Mouse (Mus musculus) CH12.LX (cell line): ENCODE data around the gene Ncan.

Experiments used
- CTCF ChIP-seq, 2 experiments: IDR thresholded peaks in 1 of 2; conservative IDR thresholded peaks in 1 of 2; 2 replicates each; pipeline ENCODE4 v1.5.1; 2011 to 2012; ENCODE audit warnings: low read depth in 2 of 2, low read length in 2 of 2, improper control_type of control experiment in 1 of 2, inconsistent platforms in 1 of 2, mild to moderate bottlenecking in 1 of 2, moderate library complexity in 1 of 2
- ELF1 ChIP-seq: IDR thresholded peaks from 2 replicates; pipeline ENCODE4 v1.6.1; 2014; ENCODE audit warnings: low read depth, mild to moderate bottlenecking, inconsistent platforms, low read length, improper control_type of control experiment
- EP300 ChIP-seq: IDR thresholded peaks from 2 replicates; pipeline ENCODE4 v1.6.1; 2011; ENCODE audit warnings: low read length, improper control_type of control experiment
- GABPA ChIP-seq: IDR thresholded peaks from 2 replicates; pipeline ENCODE4 v1.6.1; 2012; ENCODE audit warnings: low read depth, low read length, improper control_type of control experiment, inconsistent platforms; ENCODE audit not compliant: insufficient replicate concordance
- MAZ ChIP-seq: IDR thresholded peaks from 2 replicates; pipeline ENCODE4 v1.6.1; 2012; ENCODE audit warnings: low read depth, mild to moderate bottlenecking, inconsistent platforms, low read length, improper control_type of control experiment, moderate library complexity
- MXI1 ChIP-seq: IDR thresholded peaks from 2 replicates; pipeline ENCODE4 v1.6.1; 2011; ENCODE audit warnings: mild to moderate bottlenecking, low read depth, low read length, improper control_type of control experiment
- POLR2A ChIP-seq: IDR thresholded peaks from 2 replicates; pipeline ENCODE4 v1.6.1; 2011; ENCODE audit warnings: low read depth, mild to moderate bottlenecking, improper control_type of control experiment, low read length
- POLR2AphosphoS2 ChIP-seq: IDR thresholded peaks from 2 replicates; pipeline ENCODE4 v1.6.1; 2011; ENCODE audit warnings: low read depth, low read length, improper control_type of control experiment
- UBTF ChIP-seq: IDR thresholded peaks from 2 replicates; pipeline ENCODE4 v1.6.1; 2012; ENCODE audit warnings: low read depth, mild to moderate bottlenecking, inconsistent platforms, low read length, improper control_type of control experiment, moderate library complexity
- ZNF384 ChIP-seq: IDR thresholded peaks from 2 replicates; pipeline ENCODE4 v1.6.1; 2012; ENCODE audit warnings: low read depth, low read length, improper control_type of control experiment, inconsistent platforms

DNA sequence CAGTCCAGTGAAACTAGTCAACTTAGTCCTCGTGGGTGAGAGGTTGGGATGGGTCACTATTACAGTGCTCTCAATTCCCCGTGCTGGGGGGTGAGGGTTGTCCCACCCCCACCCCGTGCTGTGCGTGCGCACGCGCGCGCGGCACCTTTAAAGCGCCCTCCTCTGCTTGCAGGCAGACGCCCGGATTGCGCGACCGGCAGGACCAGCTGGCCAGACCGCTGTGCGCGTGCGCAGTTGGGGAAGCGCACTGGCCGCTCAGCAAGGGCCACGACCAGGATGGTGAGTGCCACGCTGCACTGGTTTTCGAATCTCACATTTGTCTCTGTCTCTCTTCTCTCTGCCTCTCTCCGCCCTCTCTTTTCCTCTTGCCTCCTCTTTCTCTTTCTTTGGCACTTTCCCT lies 37.4 kb downstream of the Ncan start, which contains the start of gene Hapln4:
- no peak for TF ChIP-seq CTCF (conservative IDR thresholded peaks at IDR 0.05 in 1 of 2, IDR thresholded peaks at IDR 0.05 in 1 of 2; ENCODE audit: low read depth in 2 of 2, low read length in 2 of 2)
- no peak for TF ChIP-seq ELF1
- TF ChIP-seq EP300, result no peak
- no peak for TF ChIP-seq POLR2AphosphoS2
- no peak for TF ChIP-seq GABPA
- no peak for TF ChIP-seq POLR2A
- no peak for TF ChIP-seq MXI1
- TF ChIP-seq UBTF, result no peak
- no peak for TF ChIP-seq ZNF384
- no peak for TF ChIP-seq MAZ
